Mouse (Mus musculus) heart, adult 2 months (tissue): ENCODE measurements around the gene Jmjd7.

Source experiments
- CTCF ChIP-seq: fragments of 200-600 bp; IDR thresholded peaks from 2 replicates; pipeline ENCODE4 v1.8.1; 2022; ENCODE audit warnings: antibody characterized with exemption, mild to moderate bottlenecking, moderate library complexity
- EP300 ChIP-seq: fragments of 200-500 bp; IDR thresholded peaks from 2 replicates; pipeline ENCODE4 v1.6.1; 2011; ENCODE audit warnings: low read depth, low read length, control low read depth; ENCODE audit not compliant: insufficient read depth
- POLR2A ChIP-seq: fragments of 200-500 bp; IDR thresholded peaks from 2 replicates; pipeline ENCODE4 v1.6.1; 2011; ENCODE audit warnings: mild to moderate bottlenecking, low read depth, low read length, control low read depth; ENCODE audit not compliant: insufficient read depth

DNA sequence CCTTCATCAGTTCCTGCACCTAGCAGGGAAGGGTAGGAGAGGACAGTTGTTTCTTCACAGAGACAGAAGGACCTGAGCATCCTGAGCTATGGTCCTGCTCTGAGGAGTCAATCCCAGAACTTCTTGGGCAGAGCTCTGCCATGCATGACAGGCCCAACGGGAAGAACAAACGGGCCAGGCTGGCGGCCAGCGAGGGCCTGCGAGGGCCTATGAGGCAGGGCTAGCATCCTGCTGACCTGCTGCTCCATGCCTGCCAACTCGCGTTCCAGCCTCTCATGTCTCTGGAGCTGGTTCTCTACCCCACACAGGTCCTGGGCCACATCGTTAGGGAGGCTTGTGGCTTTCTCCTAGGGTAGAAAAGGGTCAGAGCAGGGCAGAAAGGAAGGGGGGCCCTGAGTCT, 35.0 kb downstream of the Jmjd7 start:
- TF ChIP-seq POLR2A: no peak
- no peak for TF ChIP-seq EP300
- no peak for TF ChIP-seq CTCF
